Mouse (Mus musculus): ENCODE data around the gene Stat4.
"Not testable (repeated sequence)": the region's sequence is repeated elsewhere in the genome, so short reads cannot be mapped to it uniquely, and the experiment has no call there.

The Stat4 gene

GRCm38 (mm10) chr1:52028686-52029085 is 41.7 kb downstream of the Stat4 start:
- in situ Hi-C loops (cut with MboI, MseI): no loop called here

- in situ Hi-C loops (cut with MboI, MseI): no loop called here
These were observed 48.1 kb downstream of the Stat4 start for GRCm38 (mm10) chr1:52034816-52035752.

GRCm38 (mm10) chr1:52039151-52039550 is 52.2 kb downstream of the Stat4 start:
- in situ Hi-C loops (cut with MboI, MseI): no loop called here

- in situ Hi-C loops (cut with MboI, MseI): no loop called here
These were observed 52.7 kb downstream of the Stat4 start for GRCm38 (mm10) chr1:52039626-52040025.

GRCm38 (mm10) chr1:52040366-52041061 is 53.6 kb downstream of the Stat4 start:
- in situ Hi-C loops (cut with MboI, MseI): no loop called here

- in situ Hi-C loops (cut with MboI, MseI): no loop called here
These were observed 56.2 kb downstream of the Stat4 start for GRCm38 (mm10) chr1:52043191-52043590.

GRCm38 (mm10) chr1:52046891-52047290 is 59.9 kb downstream of the Stat4 start:
- in situ Hi-C loops (cut with MboI, MseI): not testable (repeated sequence)

- in situ Hi-C loops (cut with MboI, MseI): no loop called here
These were observed 61.8 kb downstream of the Stat4 start for GRCm38 (mm10) chr1:52048711-52049110.

GRCm38 (mm10) chr1:52049827-52050226 is 62.9 kb downstream of the Stat4 start:
- in situ Hi-C loops (cut with MboI, MseI): no loop called here

GRCm38 (mm10) chr1:52051542-52051941 is 64.6 kb downstream of the Stat4 start:
- in situ Hi-C loops (cut with MboI, MseI): no loop called here

GRCm38 (mm10) chr1:52052910-52053309 is 66.0 kb downstream of the Stat4 start:
- in situ Hi-C loops (cut with MboI, MseI): no loop called here

GRCm38 (mm10) chr1:52055947-52056346 is 69.0 kb downstream of the Stat4 start:
- in situ Hi-C loops (cut with MboI, MseI): no loop called here

GRCm38 (mm10) chr1:52057153-52057552 is 70.2 kb downstream of the Stat4 start:
- in situ Hi-C loops (cut with MboI, MseI): no loop called here

GRCm38 (mm10) chr1:52066276-52066675 is 79.3 kb downstream of the Stat4 start:
- in situ Hi-C loops (cut with MboI, MseI): no loop called here

- in situ Hi-C loops (cut with MboI, MseI): no loop called here
These were observed 79.7 kb downstream of the Stat4 start for GRCm38 (mm10) chr1:52066694-52067093.

- in situ Hi-C loops (cut with MboI, MseI): no loop called here
These were observed 92.9 kb downstream of the Stat4 start for GRCm38 (mm10) chr1:52079724-52080367.

GRCm38 (mm10) chr1:52080375-52080774 is 93.4 kb downstream of the Stat4 start:
- in situ Hi-C loops (cut with MboI, MseI): no loop called here

- in situ Hi-C loops (cut with MboI, MseI): no loop called here
These were observed 99.3 kb downstream of the Stat4 start for GRCm38 (mm10) chr1:52086236-52086635.

GRCm38 (mm10) chr1:52087128-52087527 is 100.2 kb downstream of the Stat4 start:
- in situ Hi-C loops (cut with MboI, MseI): no loop called here

GRCm38 (mm10) chr1:52088634-52089033 is 101.7 kb downstream of the Stat4 start:
- in situ Hi-C loops (cut with MboI, MseI): no loop called here

GRCm38 (mm10) chr1:52098618-52099232 is 111.8 kb downstream of the Stat4 start:
- in situ Hi-C loops (cut with MboI, MseI): loop anchor here (5.0 to 10.0 kb wide), 4 partner anchors 96 to 456 kb away; no protein-coding TSS in a partner anchor

GRCm38 (mm10) chr1:52100496-52100895 is 113.5 kb downstream of the Stat4 start:
- in situ Hi-C loops (cut with MboI, MseI): no loop called here

Measured in T-helper 17 cell (primary cell).